Mouse (Mus musculus): ENCODE measurements around the gene Ptrh1. TPM values are rescaled to one million over a fixed set of nuclear protein-coding genes. Genes with fewer than 3 reads are reported as not detected.

The Ptrh1 gene
- 1 to 10 TPM; 1.0 to 1.7 TPM for total RNA-seq (2023)

DNA sequence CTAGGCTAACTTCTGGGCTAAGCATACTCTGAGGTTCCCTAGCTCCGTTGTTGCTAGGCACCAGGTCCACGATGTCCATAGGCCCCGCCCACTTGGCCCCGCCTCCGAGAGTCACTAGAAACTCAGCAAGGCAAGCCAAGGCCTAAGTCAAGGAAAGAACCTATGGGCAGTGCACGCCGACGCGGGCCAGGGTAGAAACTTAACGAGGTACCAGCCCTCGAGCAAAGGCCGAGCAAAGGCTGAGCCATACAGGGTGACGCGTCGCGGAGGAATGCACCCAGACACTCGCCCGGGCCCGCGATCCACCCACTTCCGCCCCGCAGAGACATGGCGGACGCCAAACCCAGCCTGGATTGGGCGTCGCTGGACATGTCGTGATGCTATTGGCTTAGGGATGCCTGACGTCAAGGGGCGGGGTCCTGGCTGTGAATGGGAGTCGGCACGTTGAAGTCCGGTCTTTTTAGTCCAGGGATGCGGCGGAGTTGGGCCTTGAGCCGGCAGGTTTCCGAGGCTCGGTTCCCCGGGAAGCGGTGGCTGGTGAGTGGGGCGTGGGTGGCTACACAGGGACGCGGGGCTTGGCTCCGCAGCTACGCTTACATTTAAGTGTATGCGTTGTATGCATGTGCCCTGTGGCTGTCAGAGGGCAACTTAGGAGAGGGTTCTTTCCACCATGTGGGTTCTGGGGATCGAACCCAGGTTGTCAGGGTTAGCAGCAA lies at the start of gene Ptrh1, which contains the start of gene Ttc16:
Gene Ptrh1 (plus strand): TSS at position 428 of the 716 bp plus-strand sequence.
Gene Ttc16 (minus strand): TSS at position 275 of the 716 bp plus-strand sequence.

DNA sequence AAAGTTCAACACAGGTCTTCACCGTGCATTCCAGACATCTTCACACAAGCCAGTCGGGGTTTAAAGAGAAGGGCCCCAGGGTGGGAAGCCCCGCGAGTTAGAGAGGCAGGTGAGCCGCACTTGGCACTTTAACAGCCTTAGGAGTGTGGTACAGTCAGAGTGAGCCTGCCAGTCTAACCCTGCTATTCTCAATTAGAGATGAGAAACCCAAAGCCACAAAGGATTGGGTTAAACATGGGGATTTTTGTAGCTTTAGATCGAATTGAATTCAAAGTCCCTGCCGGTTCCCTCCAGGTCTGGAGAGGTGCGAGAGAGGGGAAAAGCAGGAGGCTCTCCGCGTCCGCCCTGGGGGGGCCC lies 34.7 kb upstream of the Ptrh1 start, which contains the start of gene 6330409D20Rik:
Gene 6330409D20Rik (minus strand): TSS at position 101 of the 357 bp plus-strand sequence.

DNA sequence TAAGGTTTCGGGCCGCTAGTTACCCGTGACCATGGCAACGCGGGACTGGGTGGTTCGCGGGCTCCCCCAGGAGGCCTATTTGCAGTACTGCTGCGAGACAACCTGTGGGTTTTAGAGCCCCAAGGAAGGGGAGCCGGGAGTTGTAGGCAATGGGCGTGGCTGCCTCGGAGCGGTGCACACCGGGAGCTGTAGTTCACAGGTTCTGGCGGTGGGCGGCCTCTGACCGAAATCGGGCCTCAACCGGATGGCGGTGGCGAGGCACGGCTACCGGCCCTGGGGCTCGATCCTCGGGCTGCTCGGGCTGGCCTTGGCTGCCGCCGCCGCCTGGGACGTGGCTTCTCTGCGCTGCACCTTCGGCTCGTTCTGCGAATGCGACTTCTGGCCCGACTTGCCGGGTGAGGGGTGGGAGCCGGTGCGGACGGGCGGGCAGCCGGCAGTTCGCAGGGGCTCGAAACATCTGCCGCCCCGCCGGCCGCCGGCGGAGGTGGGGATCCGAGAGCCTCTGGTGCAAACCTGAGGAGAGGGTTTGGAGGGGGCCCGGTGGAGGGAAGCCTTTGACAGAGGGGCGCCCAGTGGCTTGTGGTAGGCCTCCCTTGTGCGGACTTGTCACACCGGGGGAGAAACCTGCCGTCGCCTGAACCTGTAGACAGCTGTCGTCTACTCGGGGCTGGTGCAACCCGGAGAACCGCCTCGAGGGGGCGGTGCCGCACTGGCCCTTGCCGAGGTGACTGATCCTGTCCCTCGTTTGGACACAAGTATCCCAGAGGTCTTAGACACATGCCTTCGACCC lies 18.3 kb upstream of the Ptrh1 start, which contains the start of gene Tor2a:
Gene Tor2a (plus strand): TSS at position 179 of the 790 bp plus-strand sequence.

DNA sequence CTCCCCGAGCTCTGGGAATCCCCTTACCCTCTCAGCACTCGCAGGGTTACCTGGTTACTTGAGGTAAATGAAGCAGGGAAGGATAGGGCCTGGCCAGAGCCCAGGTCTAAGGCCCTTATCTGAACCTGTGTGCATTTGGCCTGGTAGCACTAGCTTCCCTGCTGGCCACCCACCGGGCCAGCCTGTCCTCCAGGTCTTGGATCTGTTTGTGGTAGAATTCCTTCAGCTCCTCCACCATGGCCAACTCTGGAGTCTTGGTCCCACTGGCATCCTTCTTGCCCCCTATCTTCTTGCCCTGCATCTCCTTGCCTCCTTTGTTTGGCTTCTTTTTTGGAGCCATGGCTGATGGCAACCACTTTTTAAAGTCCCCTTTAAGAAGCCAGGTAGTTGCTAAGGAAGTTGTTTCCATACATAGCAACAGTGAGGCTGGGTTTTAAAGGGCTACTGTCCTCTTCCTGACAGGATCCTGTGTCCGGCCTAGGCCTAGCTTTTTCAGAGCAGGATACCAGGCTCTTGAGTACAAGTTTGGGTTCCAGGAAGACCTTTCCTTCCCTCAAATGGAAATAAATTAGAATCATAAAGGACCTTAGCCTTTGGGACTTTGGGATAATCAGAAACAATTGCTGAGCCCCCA lies 8.6 kb downstream of the Ptrh1 start, which contains the start of gene Cfap157:
Gene Cfap157 (minus strand): TSS at position 381 of the 634 bp plus-strand sequence.

Other genes starting within 250 kb of the Ptrh1 start
- 10 to 100 TPM; 15.6 to 17.1 TPM for gene Fam102a, start 240.5 kb upstream of the Ptrh1 start, total RNA-seq (2023)
- 10 to 100 TPM; 54.4 to 59.5 TPM for gene Dpm2, start 204.9 kb upstream of the Ptrh1 start, total RNA-seq (2023)
- gene Pip5kl1, start 201.0 kb upstream of the Ptrh1 start, total RNA-seq (2023) = under 1 TPM in 1 of 2 experiments, not detected in 1; 0.22 TPM
- not detected for gene 9430097D07Rik, start 200.1 kb upstream of the Ptrh1 start, total RNA-seq (2023)
- 10 to 100 TPM; 16.5 to 16.7 TPM for gene St6galnac4, start 188.7 kb upstream of the Ptrh1 start, total RNA-seq (2023)
- 10 to 100 TPM in 1 of 2 experiments, 1 to 10 TPM in 1; 9.1 to 14.1 TPM for gene St6galnac6, start 176.1 kb upstream of the Ptrh1 start, total RNA-seq (2023)
- gene Ak1, start 154.0 kb upstream of the Ptrh1 start, total RNA-seq (2023) = under 1 TPM; 0.51 to 0.53 TPM
- 10 to 100 TPM; 10.3 to 11.4 TPM for gene Eng, start 129.2 kb upstream of the Ptrh1 start, total RNA-seq (2023)
- gene Fpgs, start 71.6 kb upstream of the Ptrh1 start, total RNA-seq (2023) = 1 to 10 TPM; 4.8 to 5.6 TPM
- 100 to 1,000 TPM; 147 to 175 TPM for gene Cdk9, start 62.7 kb upstream of the Ptrh1 start, total RNA-seq (2023)
- gene Sh2d3c, start 54.7 kb upstream of the Ptrh1 start, total RNA-seq (2023) = 100 to 1,000 TPM; 245 to 274 TPM
- gene 6330409D20Rik, start 34.8 kb upstream of the Ptrh1 start, total RNA-seq (2023) = not detected
- gene Tor2a, start 18.6 kb upstream of the Ptrh1 start, total RNA-seq (2023) = 10 to 100 TPM; 22.0 to 22.7 TPM
- not detected for gene Ttc16, start 153 bp upstream of the Ptrh1 start, total RNA-seq (2023)
- not detected for gene Cfap157, start 8.6 kb downstream of the Ptrh1 start, total RNA-seq (2023)
- gene Stxbp1, start 71.5 kb downstream of the Ptrh1 start, total RNA-seq (2023) = 1 to 10 TPM; 1.2 to 1.5 TPM
- gene Fam129b, start 100.3 kb downstream of the Ptrh1 start, total RNA-seq (2023) = 10 to 100 TPM; 22.1 to 35.0 TPM
- gene Rpl12, start 185.8 kb downstream of the Ptrh1 start, total RNA-seq (2023) = 100 to 1,000 TPM; 131 to 156 TPM
- gene Lrsam1, start 185.8 kb downstream of the Ptrh1 start, total RNA-seq (2023) = 10 to 100 TPM; 35.7 to 37.7 TPM
- 1 to 10 TPM; 4.4 to 4.5 TPM for gene Slc2a8, start 206.3 kb downstream of the Ptrh1 start, total RNA-seq (2023)